Mouse (Mus musculus) testis, adult 2 months (tissue): ENCODE data around the gene Heatr5a.

Experiments used
- CTCF ChIP-seq: fragments of 200-500 bp; IDR thresholded peaks from 2 replicates; pipeline ENCODE4 v1.5.1; 2012; ENCODE audit warnings: low read depth, mild to moderate bottlenecking, inconsistent platforms, low read length, moderate library complexity; ENCODE audit not compliant: control insufficient read depth, insufficient read depth, insufficient replicate concordance
- POLR2A ChIP-seq: fragments of 200-500 bp; IDR thresholded peaks from 2 replicates; pipeline ENCODE4 v1.6.1; 2012; ENCODE audit warnings: low read depth, mild to moderate bottlenecking, inconsistent platforms, low read length, moderate library complexity; ENCODE audit not compliant: control insufficient read depth

- TF ChIP-seq POLR2A, result no peak
- TF ChIP-seq CTCF, result no peak
Observed at GRCm38 (mm10) chr12:51865790-51866179, 105.3 kb downstream of the Heatr5a start.
